Mouse (Mus musculus) layer of hippocampus, adult 9-11 months (tissue): Measurements from ENCODE around the gene Ankrd17.
"Not testable (repeated sequence)": the region's sequence is repeated elsewhere in the genome, so short reads cannot be mapped to it uniquely, and the experiment has no call there.

Source experiments
- DNase-seq: peaks from one replicate; pipeline ENCODE4 v3.0.0; 2022

The Ankrd17 gene

DNA sequence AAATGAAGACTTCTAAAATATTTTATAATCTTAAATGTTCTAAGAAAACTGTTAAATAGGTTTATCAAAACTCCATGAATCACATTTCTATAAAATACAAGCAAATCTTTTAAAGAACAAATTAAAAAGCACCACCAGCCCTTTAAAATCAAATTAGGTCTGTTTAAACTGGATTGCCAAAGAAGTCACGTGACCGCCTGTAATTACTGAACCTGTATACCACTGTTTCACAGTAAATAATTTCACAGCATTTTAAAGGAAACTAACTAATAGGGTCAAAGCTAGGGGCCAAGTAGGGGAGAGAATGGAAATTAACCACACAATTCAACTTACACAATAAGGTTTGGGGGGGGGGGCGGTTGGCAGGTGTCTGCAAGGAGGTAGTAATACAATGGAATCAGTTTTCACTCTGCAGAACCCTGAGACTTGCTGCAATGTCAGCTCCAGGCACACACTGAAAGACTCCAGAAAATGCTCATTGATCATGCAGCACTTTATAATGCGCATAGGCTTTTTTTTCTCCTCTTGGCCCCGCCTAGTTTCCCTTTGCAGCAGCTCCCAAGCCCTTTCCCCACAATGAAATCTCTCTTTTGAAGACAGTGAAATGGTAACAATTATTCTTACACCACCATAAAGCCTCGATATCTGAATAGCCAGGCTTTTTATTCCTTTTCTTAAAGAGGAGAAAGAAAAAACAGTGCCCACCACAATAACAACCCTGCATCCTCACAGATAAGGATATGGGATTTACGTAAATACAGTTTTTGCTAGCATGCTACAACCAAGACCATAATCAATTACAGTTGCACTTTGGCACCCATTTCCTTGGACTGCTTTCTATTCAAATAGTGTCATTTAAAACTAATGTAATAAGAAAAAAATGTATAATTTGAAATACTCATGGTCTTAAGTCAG is 27.9 kb downstream of the Ankrd17 start:
- no peak for DNase-seq

DNA sequence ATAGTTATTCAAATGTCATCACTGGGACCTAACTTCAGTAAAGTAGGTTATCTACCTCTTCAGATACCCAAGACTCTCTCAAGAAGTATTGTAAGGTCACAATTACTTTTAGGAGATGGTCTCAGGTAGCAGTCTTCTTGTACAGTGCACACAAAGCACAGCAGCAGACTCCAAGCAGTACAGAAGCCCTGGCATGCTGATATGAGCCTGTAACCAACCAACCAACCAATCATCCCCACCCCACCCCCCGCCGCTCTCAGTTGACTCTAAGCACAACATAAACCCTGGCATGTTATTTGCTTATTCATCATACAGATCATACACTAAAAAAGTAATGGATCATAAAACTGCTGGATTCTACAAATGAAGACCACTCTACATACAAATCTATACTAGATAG is 33.9 kb downstream of the Ankrd17 start:
- DNase-seq: no peak

DNA sequence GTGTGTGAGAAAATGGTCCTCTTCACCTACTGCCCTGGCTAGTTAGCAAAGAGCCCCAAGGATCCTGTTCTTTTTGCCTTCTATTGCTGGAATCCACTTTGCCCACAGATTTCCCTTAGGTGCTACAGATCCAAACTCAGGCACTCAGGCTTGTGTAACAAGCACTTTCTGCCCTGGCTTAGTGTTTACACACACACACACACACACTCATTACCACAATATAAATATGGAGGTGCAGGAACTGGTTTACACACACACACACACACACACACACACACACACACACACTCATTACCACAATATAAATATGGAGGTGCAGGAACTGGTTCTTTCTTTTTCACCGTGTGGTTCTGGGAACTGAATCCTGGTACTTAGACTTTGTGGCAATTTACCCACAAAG is 35.3 kb downstream of the Ankrd17 start:
- no peak for DNase-seq

DNA sequence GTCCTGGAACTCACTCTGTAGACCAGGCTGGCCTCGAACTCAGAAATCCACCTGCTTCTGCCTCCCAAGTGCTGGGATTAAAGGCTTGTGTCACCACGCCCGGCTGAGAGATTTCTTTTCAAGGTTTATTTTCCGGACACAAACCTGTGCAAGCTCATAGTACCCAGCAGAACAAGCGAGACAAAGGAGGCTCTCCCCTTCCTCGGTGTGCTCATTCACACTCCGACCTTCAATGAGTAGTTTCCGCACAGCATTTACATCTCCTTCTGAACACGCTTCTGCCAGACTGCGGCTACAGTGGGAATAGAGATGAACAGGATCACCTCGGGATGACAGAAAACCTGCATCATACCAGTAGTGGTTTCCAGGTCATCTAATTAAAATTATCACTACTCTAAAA is 68.0 kb downstream of the Ankrd17 start:
- no peak for DNase-seq

DNA sequence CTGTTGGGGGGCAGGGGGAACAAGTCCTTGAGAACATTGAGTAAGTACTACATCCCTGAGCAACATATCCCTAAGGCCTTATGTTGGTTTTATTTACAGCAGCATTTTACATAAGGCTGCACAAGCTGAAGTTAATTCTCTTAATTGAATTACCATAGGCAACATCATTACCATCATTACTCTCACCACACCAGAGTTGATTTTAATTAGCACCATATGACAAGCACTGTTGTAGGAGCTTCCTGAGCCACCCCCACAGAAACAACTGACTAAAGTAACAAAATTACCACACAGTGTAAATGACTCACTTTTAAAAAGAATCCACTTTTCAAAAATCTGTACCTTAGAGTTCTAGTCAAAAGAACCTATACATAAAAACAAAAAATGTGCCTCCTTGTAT is 76.5 kb downstream of the Ankrd17 start:
- peak; percentile 32 for DNase-seq

DNA sequence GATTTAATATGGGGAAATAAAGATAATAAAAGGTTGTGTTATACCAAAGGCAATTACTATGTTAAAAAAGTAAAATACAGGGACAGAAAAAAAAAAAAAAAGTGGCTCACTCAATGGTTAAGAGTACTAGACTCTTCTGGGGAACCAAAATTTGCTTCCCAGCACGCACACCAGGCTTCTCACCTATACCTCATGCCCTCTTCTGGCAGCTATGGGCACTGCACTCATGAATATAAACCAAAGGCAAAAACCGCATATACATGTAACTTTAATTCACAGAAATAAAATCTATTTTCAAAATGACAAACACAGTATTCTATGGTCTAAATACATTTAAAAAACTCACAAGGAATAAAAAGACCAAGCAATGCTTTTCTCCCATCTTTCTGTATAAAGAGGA is 79.8 kb downstream of the Ankrd17 start:
- DNase-seq: no peak

DNA sequence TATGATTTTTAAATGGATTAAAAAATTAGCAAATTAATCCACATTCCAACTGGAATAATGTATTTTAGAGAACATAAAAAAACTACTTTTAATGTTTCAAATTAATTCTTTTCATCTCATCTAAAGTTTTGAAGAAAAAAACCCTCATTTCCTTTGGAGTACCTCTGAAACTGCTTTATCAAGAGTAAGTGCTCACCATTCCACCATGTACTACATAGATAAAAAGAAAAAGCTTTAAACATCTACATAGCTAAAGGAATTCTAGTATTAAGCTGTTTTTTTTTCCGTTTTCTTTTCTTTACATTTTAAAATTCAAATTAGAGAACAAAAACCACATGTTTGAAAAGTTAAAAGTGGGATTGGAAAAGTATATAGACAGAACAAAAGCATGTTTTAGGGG is 86.3 kb downstream of the Ankrd17 start:
- no peak for DNase-seq

DNA sequence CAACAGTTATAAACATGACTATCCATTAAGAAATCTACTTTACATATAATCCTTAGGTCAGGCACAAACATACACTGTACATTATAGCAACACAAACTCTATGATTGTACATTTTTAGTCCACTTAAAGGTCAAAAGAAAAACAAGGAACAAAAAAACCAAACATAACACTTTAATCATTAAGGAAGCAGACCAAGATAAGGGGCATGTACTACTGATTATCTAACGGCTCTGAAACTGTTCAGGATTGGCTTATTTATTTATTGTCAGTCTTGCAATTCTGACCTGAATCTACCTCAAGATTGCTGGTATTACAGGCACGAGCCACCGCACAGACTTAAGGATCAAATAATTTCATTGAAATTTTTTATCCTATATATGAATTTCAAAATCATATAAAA is 87.0 kb downstream of the Ankrd17 start:
- DNase-seq: no peak

DNA sequence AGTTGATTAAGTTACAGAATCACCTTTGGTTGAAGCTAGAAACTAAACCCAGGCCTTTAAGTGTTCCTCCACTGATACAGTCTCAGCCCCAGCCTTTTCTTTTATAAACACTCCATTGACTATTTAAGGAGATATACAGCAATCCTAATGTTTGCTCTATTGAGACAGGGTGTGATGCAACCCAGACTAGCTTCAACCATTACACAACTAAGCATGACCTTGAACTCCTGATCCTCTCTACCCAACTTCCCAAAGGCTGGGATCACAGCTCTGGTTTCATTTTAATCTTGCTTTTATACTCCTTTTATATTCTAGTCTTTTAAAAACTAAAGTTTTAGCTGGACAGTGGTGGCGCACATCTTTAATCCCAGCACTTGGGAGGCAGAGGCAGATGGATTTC is 88.9 kb downstream of the Ankrd17 start:
- DNase-seq: no peak

DNA sequence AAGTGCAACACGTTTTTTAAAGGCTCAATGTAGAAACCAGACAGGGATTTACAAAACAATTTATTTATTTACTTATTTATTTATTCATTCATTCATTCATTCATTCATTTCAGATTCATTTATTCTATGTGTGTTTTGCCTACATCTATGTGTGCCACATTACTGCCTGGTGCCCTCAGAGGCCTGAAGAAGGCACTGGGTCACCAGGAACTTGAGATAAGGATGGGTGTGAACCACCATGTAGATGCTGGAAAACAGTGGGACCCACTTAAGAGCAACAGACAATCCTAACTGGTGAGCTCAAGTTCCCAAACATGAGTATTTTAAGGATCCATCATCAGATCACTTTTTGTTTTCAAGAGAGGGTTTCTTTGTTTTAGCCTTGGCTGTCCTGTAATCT is 91.6 kb downstream of the Ankrd17 start:
- DNase-seq: no peak

DNA sequence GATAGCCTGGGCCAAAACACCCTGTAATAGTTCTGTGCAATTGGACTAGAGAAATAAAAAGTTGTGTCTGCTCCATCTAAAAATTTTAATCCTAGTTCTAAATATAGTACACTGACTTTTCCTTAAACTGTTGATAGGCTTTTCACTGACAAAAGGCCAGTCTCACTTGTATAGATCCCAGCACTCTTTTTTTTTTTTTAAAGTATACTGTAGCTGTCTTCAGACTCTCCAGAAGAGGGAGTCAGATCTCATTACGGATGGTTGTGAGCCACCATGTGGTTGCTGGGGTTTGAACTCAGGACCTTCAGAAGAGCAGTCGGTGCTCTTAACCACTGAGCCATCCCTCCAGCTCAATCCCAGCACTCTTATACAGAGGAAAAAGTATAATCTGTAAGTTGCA is 104.1 kb downstream of the Ankrd17 start:
- DNase-seq: not testable (repeated sequence)

DNA sequence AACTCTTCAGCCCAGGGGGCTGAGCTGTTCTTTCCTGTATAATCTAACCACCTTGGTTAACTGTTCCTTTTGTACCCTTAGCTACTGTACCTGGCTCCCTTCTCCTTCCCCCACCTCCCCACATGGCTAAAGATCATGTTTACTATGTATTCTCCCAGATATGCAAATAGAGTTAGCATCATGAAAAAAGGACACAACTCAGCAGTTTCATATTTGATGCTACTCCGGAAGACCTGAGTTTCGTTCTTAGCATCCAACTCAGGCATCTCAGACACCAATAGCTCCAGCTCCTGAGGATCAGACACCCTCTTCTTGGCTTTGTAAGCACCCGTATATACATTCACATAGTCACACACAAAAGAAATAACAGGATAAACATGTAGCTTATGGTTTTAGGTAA is 109.4 kb downstream of the Ankrd17 start:
- DNase-seq: no peak

DNA sequence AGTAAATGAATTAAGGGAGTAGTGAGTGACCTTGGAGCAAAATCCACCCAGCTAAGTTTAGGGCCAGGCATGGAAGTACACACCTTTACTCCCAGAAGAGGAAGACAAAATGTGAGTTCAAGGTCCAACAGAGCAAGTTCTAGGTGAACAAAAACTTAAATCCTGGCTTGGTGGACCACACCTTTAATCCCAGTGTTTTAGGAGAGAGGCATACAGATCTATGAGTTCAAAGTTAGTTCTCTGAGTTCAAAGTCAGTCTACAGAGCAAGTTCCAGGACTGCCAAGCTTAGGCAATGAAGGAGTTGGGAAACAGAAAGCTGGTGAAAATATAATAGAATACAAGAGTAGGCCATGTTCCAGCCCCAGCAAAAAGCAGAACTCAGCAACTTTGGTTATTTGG is 118.9 kb downstream of the Ankrd17 start:
- no peak for DNase-seq

DNA sequence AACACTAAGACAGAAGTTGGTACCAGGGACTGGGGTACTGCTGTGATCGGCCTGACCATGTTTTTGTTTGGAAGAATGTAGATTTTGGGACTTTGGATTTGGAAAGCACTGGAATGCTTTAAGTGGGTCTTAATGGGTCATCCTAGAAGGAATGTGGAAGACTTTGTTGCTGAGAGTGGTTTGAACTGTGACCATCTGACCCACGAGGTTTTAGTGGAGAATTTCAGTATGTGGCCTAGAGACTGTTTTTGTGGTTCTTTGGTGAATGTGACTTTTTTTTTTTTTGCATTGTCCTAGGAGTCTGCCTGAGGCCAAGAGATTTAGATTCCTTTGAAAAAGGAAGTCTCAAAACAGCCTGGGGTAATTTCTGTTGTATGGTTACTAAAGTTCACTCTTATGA is 119.4 kb downstream of the Ankrd17 start:
- no peak for DNase-seq

DNA sequence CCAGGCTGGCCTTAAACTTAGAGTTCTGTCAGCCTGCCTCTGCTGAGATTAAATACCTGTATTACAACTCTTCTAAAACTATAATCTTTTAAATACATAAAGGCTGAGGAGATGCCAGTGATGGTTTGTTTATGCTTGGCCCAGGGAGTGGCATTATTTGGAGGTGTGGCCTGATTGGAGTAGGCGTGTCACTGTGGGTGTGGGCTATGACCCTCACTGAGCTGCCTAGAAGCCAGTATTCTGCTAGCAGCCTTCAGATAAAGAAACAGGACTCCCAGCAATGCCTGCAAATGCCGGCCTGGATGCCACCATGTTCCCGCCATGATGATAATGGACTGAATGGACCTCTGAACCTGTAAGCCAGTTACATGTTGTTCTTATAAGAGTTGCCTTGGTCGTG is 119.8 kb downstream of the Ankrd17 start:
- no peak for DNase-seq

DNA sequence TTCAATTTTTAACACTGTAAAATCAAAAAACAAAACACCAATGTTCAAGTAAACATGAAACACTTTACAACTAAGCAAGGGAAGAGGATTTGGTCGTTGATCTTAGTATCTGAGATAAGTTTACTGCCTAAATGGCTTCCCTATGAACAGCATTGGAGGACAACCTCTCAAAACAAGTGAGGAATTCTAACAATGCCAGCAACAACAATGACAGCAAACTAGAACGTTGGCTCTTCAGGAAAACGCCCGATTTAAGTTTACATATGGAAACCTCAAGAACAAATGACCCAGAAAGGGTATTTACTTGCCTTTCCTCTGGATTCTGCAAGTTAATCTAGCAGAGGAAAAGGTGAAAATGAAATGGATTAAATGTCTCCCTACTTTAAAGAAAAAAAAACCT is 121.0 kb downstream of the Ankrd17 start:
- DNase-seq: no peak

DNA sequence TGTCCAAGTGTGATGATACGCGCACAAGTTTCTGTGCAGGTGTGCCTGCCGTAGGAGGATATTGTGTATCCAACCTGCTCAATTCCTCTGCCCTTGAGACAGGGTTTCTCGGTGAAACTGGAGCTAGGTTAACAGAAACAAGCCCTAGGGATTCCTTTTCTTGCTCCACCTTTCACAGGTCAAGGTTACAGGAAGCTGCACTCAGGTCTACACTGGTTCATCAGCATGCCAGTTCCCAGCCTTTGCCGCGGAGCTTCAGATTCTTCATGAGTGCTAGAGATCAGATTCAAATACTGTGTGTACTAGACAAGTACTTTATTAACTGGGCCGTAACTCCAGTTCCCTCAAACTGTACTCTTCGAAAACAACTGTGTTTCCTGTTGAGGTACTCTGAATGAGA is 131.2 kb downstream of the Ankrd17 start:
- no peak for DNase-seq

DNA sequence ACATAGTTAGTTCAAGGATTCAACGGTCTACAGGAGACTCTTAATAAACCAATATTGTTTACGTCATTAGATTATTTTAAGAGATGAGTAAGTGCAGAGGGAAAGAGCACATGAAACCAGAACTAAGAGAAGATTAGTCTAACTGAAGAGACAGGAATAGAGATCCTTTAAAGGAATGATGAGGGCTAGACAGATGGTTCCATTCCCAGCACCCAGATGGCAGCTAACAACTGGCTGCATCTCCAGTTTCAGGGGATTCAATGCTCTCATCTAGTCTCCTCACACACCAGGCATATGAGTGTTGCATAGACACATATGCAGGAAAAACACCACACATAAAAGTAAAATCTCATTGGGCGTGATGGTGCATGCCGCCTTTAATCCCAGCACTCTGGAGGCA is 133.1 kb downstream of the Ankrd17 start:
- no peak for DNase-seq

DNA sequence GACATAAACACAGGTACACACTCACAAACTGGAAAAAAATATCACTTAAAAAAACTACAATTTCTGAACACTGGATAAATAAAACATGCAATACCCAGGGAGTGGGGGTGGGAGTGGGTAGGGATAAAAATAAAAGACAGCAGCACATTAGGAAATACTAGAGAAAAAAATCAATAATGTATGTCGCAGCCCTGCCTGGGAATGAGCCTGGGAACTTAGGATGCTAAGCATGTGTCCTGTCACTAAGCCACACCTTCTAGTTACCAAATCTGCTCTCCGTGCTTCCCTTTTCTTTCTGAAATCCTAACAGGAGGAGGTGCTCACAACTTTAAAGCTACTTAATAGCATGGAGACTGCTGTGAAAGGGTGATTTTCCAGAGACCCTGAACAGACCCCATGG is 136.6 kb downstream of the Ankrd17 start:
- DNase-seq: no peak

DNA sequence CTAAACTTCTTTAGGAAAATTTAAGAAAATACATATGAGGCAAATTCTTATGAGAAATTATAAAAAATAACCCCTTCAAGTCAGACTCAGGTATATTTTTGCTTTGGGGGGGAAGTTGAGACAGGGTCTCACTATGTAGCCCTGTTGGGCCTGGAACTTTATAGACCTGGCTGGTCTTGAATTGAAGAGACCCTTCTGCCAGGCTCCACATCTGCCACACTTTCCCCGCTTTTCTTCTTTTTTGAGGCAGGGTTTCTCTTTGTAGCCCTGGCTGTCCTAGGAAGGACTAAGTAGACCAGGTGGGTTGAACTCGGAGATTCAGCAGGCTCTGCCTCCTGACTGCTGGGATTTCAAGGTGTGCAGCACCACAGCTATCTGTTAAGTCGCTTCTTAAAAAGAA is 139.7 kb downstream of the Ankrd17 start:
- DNase-seq: no peak

DNA sequence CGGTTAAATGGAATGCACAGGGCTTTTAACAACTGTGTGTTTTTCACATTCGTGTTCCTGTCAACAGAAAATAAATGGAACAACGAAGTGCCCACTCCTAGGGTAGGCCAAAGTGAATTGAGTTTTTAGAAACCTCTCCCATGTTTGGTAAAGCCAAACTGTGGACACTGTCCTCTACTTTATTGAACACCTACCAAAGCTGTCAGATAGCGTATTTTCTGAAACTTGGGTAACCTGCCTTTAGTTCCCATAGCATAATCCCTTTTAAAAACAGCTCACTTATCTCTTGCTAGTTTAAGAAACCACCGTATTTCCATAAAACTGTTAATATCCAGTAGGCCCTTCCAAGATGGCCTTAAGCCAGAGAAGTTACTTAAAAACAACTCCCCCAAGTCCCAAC is 141.6 kb downstream of the Ankrd17 start:
- DNase-seq: no peak

DNA sequence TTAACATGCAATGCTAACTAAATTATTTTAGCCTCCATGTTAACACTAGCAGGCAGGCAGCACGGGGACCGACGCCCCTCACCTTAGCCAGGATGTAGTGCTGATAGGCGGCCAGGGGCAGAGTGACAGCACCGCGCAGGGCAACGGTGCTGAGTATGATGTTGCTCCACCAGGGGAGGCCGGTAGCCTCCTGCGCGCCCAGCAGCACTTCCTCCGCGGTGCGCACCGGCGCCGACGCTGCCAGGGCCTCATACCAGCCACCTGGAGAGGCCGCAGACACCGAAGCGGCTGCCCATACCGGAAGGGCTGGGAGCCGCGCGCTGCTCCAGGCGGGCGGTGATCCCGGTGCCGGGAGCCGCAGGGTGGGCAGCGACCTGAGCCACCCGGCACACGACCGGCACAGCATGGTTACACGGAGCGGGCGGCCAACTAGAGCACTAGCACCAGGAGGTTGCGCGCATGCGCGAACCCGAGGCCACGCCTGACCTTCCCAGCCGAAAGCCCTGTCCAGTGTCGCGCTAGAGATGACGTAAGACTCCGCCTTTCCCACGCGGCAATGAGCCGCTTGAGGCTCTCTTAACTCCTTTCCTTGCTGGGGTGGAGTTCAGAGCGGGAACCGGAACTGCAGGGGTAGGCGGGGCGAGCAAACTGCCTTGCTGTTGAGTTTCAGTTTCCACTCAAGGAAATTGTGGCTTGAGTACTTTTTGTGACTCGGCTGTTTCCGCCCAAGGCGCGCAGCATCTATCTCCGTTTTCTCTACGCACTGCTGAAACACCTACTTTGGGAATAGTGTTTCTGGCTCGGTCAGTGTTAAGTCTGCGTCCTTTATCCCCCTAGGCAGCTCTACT is 142.6 kb downstream of the Ankrd17 start, which contains the start of gene Cox18:
Gene Cox18 (minus strand): TSS at position 468 of the 848 bp plus-strand sequence.
- peak; percentile 99 for DNase-seq

DNA sequence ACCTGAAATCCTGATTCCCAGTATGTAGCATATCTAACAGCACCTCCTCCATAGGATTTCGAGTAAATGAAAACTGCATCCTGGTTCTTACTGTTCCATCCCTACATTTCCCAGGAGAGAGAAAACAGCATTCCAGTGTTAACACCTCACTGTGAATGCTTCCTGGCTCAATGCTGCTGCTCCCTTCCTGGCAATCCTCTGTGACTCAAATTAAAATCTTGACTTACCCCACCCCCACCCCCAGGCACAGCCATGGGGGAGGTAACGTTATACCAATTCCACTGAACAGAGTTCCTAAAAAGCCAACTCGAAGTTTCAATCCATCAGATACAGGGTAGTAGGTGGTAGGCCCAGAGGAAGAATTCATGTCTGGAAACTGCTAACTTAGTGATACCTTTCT is 143.4 kb downstream of the Ankrd17 start:
- no peak for DNase-seq

DNA sequence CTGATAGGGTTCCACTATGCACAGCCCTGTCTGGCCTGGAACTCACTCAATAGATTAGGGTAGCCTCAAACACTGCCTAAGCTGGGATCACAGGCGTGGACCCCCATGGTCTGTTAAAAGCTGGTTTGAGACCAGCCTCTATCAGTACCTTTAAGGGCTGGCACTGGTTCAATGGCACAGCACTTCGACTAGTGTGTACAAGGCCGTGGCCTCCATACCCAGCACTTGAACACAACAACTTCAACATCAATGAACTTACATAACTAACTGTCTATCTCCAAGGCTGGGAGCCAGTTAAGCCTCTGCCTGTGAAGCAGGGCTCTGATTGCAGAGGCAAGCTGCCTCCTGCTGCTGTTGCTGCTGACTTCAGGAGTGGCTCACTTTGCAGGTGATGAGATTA is 148.6 kb downstream of the Ankrd17 start:
- no peak for DNase-seq
